Mouse (Mus musculus): ENCODE data around the gene Tlcd1.
"Not testable (repeated sequence)": the region's sequence is repeated elsewhere in the genome, so short reads cannot be mapped to it uniquely, and the experiment has no call there.

The Tlcd1 gene

GRCm38 (mm10) chr11:78176402-78176862 is at the start of gene Tlcd1, which contains the start of gene Nek8:
Gene Tlcd1, plus strand, starts transcription at chr11:78176711.
Gene Nek8, minus strand, starts transcription at chr11:78176675.
- ATAC-seq (ENCODE audit: insufficient number of reproducible peaks, low FRiP score, low TSS enrichment): peak; percentile 41; the same call in 1 of the 2 replicates

- no peak for ATAC-seq (ENCODE audit: insufficient number of reproducible peaks, low FRiP score, low TSS enrichment)
These were observed 49.8 kb upstream of the Tlcd1 start for GRCm38 (mm10) chr11:78126739-78127138.

- no peak for ATAC-seq (ENCODE audit: insufficient number of reproducible peaks, low FRiP score, low TSS enrichment)
These were observed 47.1 kb upstream of the Tlcd1 start for GRCm38 (mm10) chr11:78129458-78129857.

- no peak for ATAC-seq (ENCODE audit: insufficient number of reproducible peaks, low FRiP score, low TSS enrichment)
These were observed 42.6 kb upstream of the Tlcd1 start for GRCm38 (mm10) chr11:78133915-78134314.

- ATAC-seq (ENCODE audit: insufficient number of reproducible peaks, low FRiP score, low TSS enrichment): no peak
These were observed 42.2 kb upstream of the Tlcd1 start for GRCm38 (mm10) chr11:78134344-78134743.

GRCm38 (mm10) chr11:78135314-78135713 is 41.2 kb upstream of the Tlcd1 start:
- not testable (repeated sequence) for ATAC-seq (ENCODE audit: insufficient number of reproducible peaks, low FRiP score, low TSS enrichment)

- no peak for ATAC-seq (ENCODE audit: insufficient number of reproducible peaks, low FRiP score, low TSS enrichment)
These were observed 40.4 kb upstream of the Tlcd1 start for GRCm38 (mm10) chr11:78136132-78136531.

GRCm38 (mm10) chr11:78137584-78137983 is 38.9 kb upstream of the Tlcd1 start:
- ATAC-seq (ENCODE audit: insufficient number of reproducible peaks, low FRiP score, low TSS enrichment): no peak

- no peak for ATAC-seq (ENCODE audit: insufficient number of reproducible peaks, low FRiP score, low TSS enrichment)
These were observed 38.5 kb upstream of the Tlcd1 start for GRCm38 (mm10) chr11:78138023-78138422.

GRCm38 (mm10) chr11:78140665-78141064 is 35.8 kb upstream of the Tlcd1 start:
- ATAC-seq (ENCODE audit: insufficient number of reproducible peaks, low FRiP score, low TSS enrichment): no peak

- ATAC-seq (ENCODE audit: insufficient number of reproducible peaks, low FRiP score, low TSS enrichment): no peak
These were observed 33.0 kb upstream of the Tlcd1 start for GRCm38 (mm10) chr11:78143520-78143919.

GRCm38 (mm10) chr11:78146168-78146567 is 30.3 kb upstream of the Tlcd1 start:
- no peak for ATAC-seq (ENCODE audit: insufficient number of reproducible peaks, low FRiP score, low TSS enrichment)

- no peak for ATAC-seq (ENCODE audit: insufficient number of reproducible peaks, low FRiP score, low TSS enrichment)
These were observed 29.6 kb upstream of the Tlcd1 start for GRCm38 (mm10) chr11:78146707-78147543.

- ATAC-seq (ENCODE audit: insufficient number of reproducible peaks, low FRiP score, low TSS enrichment): no peak
These were observed 25.4 kb upstream of the Tlcd1 start for GRCm38 (mm10) chr11:78151161-78151560.

GRCm38 (mm10) chr11:78152299-78153231 is 23.9 kb upstream of the Tlcd1 start:
- ATAC-seq (ENCODE audit: insufficient number of reproducible peaks, low FRiP score, low TSS enrichment): peak; percentile 81; the same call in 1 of the 2 replicates

- ATAC-seq (ENCODE audit: insufficient number of reproducible peaks, low FRiP score, low TSS enrichment): no peak
These were observed 22.7 kb upstream of the Tlcd1 start for GRCm38 (mm10) chr11:78153778-78154177.

- no peak for ATAC-seq (ENCODE audit: insufficient number of reproducible peaks, low FRiP score, low TSS enrichment)
These were observed 20.8 kb upstream of the Tlcd1 start for GRCm38 (mm10) chr11:78155674-78156073.

GRCm38 (mm10) chr11:78156156-78156699 is 20.3 kb upstream of the Tlcd1 start:
- ATAC-seq (ENCODE audit: insufficient number of reproducible peaks, low FRiP score, low TSS enrichment): no peak

GRCm38 (mm10) chr11:78159096-78159495 is 17.4 kb upstream of the Tlcd1 start:
- peak; percentile 76; the same call in 1 of the 2 replicates for ATAC-seq (ENCODE audit: insufficient number of reproducible peaks, low FRiP score, low TSS enrichment)

GRCm38 (mm10) chr11:78159557-78159956 is 17.0 kb upstream of the Tlcd1 start:
- ATAC-seq (ENCODE audit: insufficient number of reproducible peaks, low FRiP score, low TSS enrichment): no peak
